Mouse (Mus musculus): ENCODE data around the gene Synj2. TPM values are rescaled to one million over a fixed set of nuclear protein-coding genes. Genes with fewer than 3 reads are reported as not detected.
"Not testable (repeated sequence)": the region's sequence is repeated elsewhere in the genome, so short reads cannot be mapped to it uniquely, and the experiment has no call there.

The Synj2 gene
- total RNA-seq, 2 experiments from 2014 or later = 9.7 to 13.4 TPM

DNA sequence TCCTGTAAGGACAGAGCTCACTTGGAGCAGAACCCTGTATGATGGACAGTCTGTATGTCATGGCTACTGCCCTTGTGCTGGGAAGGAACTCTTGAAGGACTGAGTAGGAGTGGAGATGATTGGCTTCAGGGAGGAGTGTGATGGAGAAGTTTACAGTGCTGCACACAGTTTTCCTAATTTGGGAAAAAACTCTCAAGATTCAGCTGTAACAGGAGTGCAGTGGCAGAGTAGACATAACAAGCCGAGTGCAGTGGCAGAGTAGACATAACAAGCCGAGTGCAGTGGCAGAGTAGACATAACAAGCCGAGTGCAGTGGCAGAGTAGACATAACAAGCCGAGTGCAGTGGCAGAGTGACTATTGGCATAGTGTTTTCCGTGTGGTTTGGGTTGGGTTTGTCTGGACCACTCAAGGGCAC, 80.3 kb downstream of the Synj2 start:
- DNase-seq (ENCODE audit: low spot score in 2 of 2) = not testable (repeated sequence)

DNA sequence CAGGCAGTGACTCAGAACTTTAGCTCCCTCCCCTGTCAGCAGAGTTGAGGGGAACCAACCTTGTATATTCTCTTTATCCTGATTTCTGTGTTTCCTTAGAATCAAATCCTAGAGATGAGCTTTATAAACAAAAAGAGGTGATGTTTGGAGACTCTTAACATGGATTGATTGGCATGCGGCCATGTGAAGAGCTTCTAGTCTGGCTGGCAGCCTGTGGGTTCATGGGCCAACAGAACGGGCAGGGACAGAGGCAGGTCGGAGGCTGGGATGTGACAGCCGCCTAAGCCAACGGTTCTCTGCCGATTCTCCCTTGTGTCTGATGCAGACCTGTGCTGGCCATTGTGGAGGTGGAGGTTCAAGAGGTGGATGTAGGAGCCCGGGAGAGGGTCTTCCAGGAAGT, 84.8 kb downstream of the Synj2 start:
- no peak for DNase-seq (ENCODE audit: low spot score in 2 of 2)

DNA sequence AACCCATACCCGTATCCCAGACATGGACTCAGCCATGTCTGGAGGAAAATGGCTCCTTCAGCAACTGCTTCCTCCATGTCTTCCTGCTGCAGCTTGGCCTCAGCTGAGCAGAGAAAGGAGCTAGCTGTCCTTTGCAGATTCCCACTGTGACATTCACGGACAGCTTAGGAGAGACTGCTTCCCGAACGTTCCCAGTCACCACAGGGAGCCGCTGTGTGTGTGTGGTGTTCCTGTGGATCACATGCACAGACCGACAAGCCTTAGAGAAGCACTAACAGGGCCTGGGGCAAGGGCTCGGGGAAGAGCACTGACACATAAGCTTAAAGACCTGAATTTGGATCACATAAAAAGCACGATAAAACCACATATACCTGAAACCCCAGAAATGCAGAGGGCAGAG, 94.6 kb downstream of the Synj2 start:
- no peak for DNase-seq (ENCODE audit: low spot score in 2 of 2)

DNA sequence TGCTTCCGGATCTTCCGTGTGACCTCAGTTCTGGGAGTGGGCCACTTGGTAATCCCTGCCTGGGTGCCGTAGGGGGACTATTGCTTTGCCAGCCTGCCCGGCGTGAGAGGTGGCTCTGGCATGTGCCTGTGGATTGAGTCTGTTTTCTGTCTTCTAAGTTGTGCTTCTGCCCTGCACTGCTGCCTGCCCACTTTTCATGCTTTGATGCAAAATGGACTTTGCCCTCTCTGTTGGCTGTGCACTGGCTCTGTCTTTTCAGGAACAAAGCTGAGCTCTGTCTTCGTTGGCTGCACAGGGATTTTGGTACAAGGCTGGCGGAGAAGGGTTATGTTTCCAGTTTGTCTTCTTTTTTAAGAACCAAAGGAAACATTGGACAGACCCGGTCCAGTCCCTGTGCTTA, 95.4 kb downstream of the Synj2 start:
- no peak for DNase-seq (ENCODE audit: low spot score in 2 of 2)

DNA sequence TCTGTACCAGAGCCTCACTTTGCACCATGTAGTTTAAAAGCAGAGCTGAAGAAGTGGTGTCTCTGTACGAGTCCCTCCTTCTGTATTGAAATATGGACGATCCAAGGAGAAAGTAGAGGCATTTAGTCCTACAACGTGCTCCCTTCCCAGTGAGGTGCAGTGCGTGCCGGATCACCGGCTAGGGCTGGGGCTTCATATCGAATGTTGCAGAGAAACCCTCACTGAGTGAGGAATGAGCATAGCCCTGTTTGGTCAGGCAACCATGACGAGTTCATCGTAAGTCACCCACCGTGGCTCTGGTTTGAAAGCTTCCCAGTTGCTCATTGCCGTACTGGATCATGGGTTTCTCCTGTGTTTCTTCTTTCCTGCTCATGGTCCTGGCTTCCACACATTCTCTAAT, 95.8 kb downstream of the Synj2 start:
- DNase-seq (ENCODE audit: low spot score in 2 of 2) = no peak

DNA sequence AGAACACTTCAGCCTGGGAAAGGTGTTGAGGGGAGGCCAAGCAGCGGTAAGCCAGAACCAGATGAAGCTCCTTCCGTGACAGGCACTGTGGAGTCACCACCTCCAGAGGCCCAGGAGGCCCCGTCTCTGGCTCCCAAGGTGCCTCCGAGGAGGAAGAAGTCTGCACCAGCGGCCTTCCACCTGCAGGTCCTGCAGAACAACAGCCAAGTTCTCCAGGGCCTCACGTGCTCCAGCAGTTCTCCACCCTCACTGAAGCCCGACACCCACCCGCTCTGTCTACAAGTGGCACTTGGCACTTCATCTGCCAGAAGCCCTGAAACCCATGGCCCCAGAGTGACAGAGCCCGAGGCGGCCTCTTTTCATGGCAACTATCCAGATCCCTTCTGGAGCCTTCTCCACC, 96.4 kb downstream of the Synj2 start:
- no peak for DNase-seq (ENCODE audit: low spot score in 2 of 2)

DNA sequence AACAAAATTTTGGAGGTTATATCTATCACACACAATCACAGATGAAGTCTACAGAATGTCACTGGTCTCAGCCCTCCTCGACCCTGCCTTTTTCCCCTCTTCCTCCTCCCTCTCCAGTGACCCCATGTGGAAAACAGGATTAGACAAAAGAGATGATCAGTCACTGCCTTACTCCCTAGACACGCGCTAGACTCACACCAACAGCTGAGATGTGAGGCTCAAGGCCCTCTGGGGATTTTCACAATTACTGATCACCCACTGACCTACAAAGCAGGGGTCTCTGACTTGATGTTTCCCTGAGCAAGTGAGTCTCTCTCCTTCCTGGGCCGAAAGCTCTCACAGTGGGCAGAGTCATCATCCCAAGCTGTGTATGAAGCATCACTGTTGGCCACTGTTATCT, 111.7 kb downstream of the Synj2 start:
- no peak for DNase-seq (ENCODE audit: low spot score in 2 of 2)

DNA sequence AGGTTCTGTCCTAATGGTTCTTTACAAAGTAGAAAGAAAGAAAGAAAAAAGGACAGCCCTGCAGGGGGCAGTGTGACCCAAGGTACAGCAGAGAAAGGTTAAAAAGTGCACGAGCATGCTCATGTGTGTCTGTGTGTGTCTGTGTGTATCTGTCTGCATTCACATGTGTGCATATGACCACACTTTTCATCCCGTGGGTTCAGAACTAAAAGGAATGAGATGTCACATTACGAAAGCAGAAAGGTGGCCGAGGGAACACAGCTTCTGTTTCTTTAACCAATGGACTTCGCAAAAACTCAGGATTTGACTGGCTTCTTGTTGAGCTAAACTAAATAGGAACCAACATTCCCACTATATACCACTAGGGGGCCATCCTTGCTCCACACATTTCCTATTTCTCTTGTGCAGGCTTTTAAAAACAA, 113.9 kb downstream of the Synj2 start:
- peak; percentile 45 to 50 for DNase-seq (ENCODE audit: low spot score in 2 of 2)

DNA sequence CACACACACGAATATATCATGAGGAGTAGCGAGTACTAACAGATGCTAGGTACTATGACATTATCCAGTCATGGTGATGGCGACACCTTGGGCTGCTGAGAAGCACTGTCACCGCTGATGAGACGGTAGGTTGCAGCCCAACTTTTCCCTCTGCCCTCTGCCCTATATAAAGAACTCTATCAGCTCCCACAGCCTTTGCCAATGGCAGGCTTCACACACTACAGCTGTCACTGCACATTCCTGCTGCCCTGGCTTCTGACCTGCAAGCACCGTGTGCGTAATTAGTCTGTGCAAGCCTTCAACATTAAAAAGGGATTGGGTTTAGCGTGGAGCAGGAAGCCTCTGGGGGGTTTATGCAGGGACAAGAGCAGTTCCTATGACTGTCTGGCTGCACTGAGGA, 121.7 kb downstream of the Synj2 start:
- DNase-seq (ENCODE audit: low spot score in 2 of 2) = no peak

DNA sequence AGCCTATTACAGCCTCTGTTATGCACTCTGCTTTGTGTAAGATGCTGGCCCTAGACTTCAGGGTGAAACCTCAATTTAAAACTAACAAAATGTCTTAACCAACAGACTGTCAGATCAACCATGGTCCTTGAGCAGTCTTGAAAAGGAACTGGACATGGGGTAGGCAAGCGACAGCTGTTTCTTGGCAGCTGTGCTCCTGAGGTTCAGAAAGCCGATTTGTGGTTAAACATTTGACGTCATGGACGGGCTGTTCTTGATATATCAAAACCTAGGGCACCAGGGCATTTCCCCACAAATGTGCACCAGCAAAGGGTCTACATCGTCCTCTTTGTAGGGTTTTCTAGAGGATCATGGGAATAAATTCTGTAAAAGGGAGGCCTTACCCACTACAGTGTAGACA, 122.5 kb downstream of the Synj2 start:
- no peak for DNase-seq (ENCODE audit: low spot score in 2 of 2)

DNA sequence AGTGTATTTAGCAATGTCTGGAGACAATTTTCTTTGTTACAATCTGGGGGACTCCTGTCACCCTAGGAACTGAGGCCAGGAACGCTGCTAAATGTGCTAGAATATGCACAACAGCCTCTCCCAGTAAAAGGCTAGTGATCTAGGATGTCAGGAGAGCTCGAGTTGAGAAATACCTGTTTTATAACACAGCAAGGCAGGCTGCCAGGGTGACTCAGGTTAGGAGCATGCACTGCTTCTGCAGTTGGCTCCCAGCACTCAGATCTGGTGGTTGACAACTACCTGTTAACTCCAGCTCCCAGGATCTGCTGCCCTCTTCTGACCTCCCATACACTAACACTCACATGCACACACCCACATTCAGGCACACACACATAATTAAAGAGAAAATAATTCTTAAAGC, 124.9 kb downstream of the Synj2 start:
- no peak for DNase-seq (ENCODE audit: low spot score in 2 of 2)

DNA sequence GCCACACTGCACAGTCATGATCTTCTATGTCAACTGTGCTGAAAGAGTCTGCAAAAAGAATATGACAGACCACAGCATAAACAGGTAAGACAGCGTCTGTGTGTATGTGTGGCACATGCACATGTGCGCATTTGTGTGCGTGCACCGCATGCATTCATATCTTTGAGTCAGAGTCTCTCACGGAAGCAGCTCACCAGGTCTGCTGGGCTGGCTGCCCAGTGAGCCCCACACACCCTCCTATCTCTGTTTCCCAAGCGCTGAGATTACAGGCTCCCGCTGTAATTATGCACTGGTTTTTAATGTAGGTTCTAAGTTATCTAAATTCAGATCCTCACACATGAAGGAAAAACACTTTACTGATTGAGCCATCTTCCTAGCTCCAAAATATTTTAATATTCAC, 126.5 kb downstream of the Synj2 start:
- DNase-seq (ENCODE audit: low spot score in 2 of 2) = no peak

DNA sequence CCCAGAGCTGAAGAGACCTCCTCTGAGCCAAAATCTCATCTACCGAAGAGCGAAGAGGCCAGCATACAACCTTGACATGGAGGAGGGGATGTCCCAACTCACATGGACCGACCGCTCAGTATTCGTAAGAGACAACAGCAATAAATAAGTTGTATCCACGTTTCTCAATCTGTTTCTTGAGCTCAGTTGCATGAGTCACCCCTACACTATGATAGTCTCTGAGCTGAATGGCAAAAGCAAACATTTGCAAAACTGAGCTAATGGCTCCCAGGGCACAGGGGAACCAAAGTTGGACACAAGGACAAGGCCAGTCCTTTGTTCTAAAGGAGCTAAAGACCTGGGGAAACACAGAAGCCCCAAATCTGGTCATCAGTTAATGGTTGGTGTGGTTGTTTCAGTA, 128.8 kb downstream of the Synj2 start:
- DNase-seq (ENCODE audit: low spot score in 2 of 2) = peak in 1 of 2 experiments; percentile 12

DNA sequence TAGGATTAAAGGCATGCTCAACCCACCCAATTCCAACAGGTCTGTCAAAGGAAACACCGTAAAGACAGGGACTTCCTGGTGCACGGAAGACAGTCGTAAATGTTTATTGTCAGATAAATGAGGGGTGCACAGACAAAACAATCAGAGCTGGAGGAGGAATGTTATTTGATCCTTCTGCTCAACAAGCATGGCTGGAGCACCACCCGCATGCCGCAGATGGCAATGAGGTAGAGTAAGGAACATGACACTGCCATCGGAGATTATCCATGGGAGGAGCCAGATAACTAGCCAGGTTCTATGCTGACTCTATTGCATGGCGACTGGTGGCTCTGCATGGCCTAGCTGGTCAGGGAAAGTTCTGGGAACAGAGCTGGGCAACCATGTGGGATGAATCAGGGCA, 132.3 kb downstream of the Synj2 start:
- DNase-seq (ENCODE audit: low spot score in 2 of 2) = no peak

DNA sequence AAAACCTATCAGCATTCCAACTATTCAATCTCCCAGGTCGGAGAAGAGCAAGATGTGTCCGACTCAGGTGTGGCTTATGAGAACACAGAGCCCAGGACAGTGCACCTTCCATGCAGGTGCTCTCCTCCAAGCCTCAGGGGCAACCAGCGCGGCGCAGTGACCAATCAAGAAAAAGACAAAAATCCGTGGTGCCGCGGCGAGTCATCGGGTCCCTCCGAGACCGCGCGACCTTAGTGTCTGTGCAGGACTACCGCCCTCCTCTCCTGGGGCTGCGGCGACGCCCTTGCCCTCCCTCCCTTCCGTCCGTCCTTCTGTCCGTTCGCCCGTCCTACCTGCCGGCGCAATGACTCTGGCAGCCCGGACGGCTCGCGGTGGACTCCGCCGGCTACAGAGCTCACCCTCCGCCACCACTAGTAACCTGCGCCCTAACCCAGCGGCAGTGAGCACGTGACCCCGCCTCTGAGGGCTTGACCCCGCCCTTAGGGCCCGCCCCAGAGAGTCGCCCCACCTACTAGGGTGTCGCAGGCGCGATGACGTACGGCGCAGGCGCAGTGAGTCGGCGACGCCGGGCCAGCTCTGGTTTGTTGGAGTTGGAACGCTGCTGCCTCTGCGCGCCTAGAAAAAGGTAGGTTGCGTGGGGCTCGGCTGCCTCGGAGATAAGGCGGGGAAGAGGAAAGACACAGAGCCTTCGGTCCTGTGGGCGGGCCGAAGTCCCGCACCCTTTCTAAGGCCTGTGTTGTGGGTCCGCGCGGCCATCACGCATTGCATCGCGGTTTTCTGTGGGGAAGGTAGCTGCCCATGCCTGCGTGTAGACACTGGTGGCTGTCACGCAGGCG, 138.4 kb downstream of the Synj2 start, which contains the start of the genes Serac1 and Gtf2h5:
TSS of gene Serac1 (minus strand) at position 455 of the 836 bp plus-strand sequence.
TSS of gene Gtf2h5 (plus strand) at position 500 of the 836 bp plus-strand sequence.
- DNase-seq (ENCODE audit: low spot score in 2 of 2) = peak; percentile 99

DNA sequence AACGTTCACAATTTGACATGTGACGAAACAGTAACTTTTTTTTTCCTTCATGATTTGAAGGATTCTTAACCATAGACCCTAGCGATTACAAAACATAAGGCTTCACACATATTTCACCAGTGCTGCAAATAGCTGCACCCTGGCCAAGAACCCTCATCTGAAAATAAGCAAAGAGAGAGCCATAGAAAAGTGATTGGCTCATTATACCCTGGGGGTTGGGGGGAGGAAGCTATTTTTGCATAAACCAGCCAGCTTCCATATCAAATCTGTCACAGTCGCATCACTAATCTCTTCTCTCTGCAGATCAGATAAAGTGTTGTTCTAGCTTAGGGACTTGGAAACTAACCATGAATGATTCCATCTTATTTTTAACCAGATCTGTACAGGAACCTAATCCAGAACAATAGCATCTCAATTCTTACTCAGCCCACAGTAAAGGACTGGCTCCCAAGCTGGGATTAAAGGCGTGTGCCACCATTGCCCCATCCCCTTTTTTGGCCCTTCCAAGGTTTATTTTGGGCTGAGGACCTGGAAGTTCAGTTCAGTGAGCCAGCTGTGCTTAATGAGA, 142.3 kb downstream of the Synj2 start:
- DNase-seq (ENCODE audit: low spot score in 2 of 2) = no peak

DNA sequence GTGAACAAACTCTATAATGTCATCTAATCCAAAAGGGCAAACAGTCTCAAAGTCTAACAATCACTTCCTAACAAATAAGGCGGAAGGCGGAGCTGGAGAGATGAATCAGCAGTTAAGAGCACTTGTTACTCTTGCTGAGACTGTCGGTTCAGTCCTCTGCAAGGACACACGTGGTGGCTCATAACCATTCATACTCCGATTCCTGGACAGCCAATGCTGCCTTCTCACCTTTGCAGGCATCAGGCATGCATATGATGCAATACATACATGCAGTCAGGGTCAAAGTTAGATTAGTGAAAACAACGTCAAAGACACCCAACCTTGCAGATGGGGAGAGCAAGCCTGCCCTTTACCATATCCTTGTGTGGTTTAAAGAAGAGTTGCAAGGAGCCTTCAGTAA, 150.5 kb downstream of the Synj2 start:
- no peak for DNase-seq (ENCODE audit: low spot score in 2 of 2)

Other genes starting within 250 kb of the Synj2 start
- 10 to 100 TPM; 45.3 TPM for gene Snx9, start 100.0 kb upstream of the Synj2 start, total RNA-seq (2021)
- 1 to 10 TPM; 7.1 to 8.2 TPM for gene Serac1, start 138.5 kb downstream of the Synj2 start, total RNA-seq (2021)
- gene Gtf2h5, start 138.5 kb downstream of the Synj2 start, total RNA-seq (2021) = 10 to 100 TPM; 82.9 to 86.3 TPM
- 10 to 100 TPM; 77.4 to 85.5 TPM for gene Tulp4, start 165.2 kb downstream of the Synj2 start, total RNA-seq (2021)